Mouse (Mus musculus): Measurements from ENCODE around the gene Cd200r2. TPM values are rescaled to one million over a fixed set of nuclear protein-coding genes. Genes with fewer than 3 reads are reported as not detected.

The Cd200r2 gene
- polyA plus RNA-seq, 2 experiments, result not detected

DNA sequence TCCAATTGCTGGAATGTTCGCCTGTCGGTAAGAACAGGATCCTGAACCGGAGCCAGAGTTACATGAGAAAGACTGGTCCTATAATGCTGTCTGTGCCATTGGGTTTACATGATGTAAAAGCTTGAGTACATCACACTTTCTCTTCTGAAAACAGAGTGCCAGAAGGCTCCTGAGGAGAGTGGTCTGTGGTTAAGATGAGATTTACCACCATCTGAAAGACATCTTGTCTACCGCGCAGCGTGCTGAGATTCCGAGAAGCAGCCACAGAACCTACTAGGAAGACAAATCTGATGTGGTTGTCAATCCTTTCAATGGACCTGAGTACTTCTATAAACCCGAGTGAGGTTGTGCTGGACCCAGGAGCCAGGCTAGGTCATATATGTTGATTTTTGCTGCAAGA lies 98.5 kb downstream of the Cd200r2 start:
- 34% methylated on average over 8 of the region's 8 CpGs for WGBS (ENCODE audit: insufficient replicate concordance)
- Histone ChIP-seq H3K27me3 (ENCODE audit: control insufficient read depth, insufficient read depth, low read length) (no peaks in the 10 kb centered on the region), H3K36me3 (replicated peaks; ENCODE audit: control insufficient read depth, insufficient read depth, low read depth) (no peaks in the 10 kb centered on the region), H3K4me2 (ENCODE audit: low read depth) (no peak overlapping the region), H3K4me3 (ENCODE audit: insufficient read depth in 1 of 2, low read depth in 2 of 2, low read length in 2 of 2) (no peak overlapping the region), H3K27ac (no peak overlapping the region), H3K9me3 (ENCODE audit: control insufficient read depth, low read length) (no peaks in the 10 kb centered on the region), H3K9ac (replicated peaks) (no peak overlapping the region), H3K4me1 (replicated peaks; ENCODE audit: control insufficient read depth in 2 of 2, insufficient read depth in 2 of 2, low read length in 1 of 2) (peaks cover 0 to 18% of the 10 kb centered on the region in 2 experiments; a peak in 2 of 4 replicates)
- TF ChIP-seq CTCF (IDR thresholded peaks at IDR 0.05; ENCODE audit: low read depth) (no peak), EP300 (IDR thresholded peaks at IDR 0.05; ENCODE audit: low read depth) (no peak)
- DNase-seq (ENCODE audit: low read depth in 3 of 3, low spot score in 3 of 3) (no peak), ATAC-seq (ENCODE audit: insufficient read depth) (no peak)

Other genes with a start within 250 kb of the Cd200r2 start
- 2.2 and 3.9 TPM in 2 replicates for gene Nepro, start 142.8 kb upstream of the Cd200r2 start, polyA plus RNA-seq (2012; rRNA removed)
- 2.4 and 2.8 TPM in 2 replicates for gene Nepro, start 142.8 kb upstream of the Cd200r2 start, polyA plus RNA-seq (2014; fragmentation: Nextera tagmentation; extraction: Ambion mirVana)
- gene Gtpbp8, start 120.7 kb upstream of the Cd200r2 start, polyA plus RNA-seq (2012; rRNA removed), result 2.6 and 4.1 TPM in 2 replicates
- 16.3 and 20.2 TPM in 2 replicates for gene Gtpbp8, start 120.7 kb upstream of the Cd200r2 start, polyA plus RNA-seq (2014; fragmentation: Nextera tagmentation; extraction: Ambion mirVana)
- gene Cd200r1, start 101.4 kb upstream of the Cd200r2 start, polyA plus RNA-seq (2012; rRNA removed), result 1.2 and 2.1 TPM in 2 replicates
- gene Cd200r1, start 101.4 kb upstream of the Cd200r2 start, polyA plus RNA-seq (2014; fragmentation: Nextera tagmentation; extraction: Ambion mirVana), result 3.1 and 3.4 TPM in 2 replicates
- 0.25 and 0.50 TPM in 2 replicates for gene Cd200r4, start 55.4 kb upstream of the Cd200r2 start, polyA plus RNA-seq (2012; rRNA removed)
- 0.52 and 0.53 TPM in 2 replicates for gene Cd200r4, start 55.4 kb upstream of the Cd200r2 start, polyA plus RNA-seq (2014; fragmentation: Nextera tagmentation; extraction: Ambion mirVana)
- gene Cd200r3, start 76.6 kb downstream of the Cd200r2 start, polyA plus RNA-seq (2012; rRNA removed), result 0.38 and 0.68 TPM in 2 replicates
- 0.98 and 1.2 TPM in 2 replicates for gene Cd200r3, start 76.6 kb downstream of the Cd200r2 start, polyA plus RNA-seq (2014; fragmentation: Nextera tagmentation; extraction: Ambion mirVana)
- 2.6 and 3.7 TPM in 2 replicates for gene Ccdc80, start 226.3 kb downstream of the Cd200r2 start, polyA plus RNA-seq (2012; rRNA removed)
- 6.8 and 7.2 TPM in 2 replicates for gene Ccdc80, start 226.3 kb downstream of the Cd200r2 start, polyA plus RNA-seq (2014; fragmentation: Nextera tagmentation; extraction: Ambion mirVana)